ENCODE assay signal across 15 mouse cellular contexts in genomic region chr6:34406746-34407145, GRCm38 (mm10). TPM values are rescaled to one million over a fixed set of nuclear protein-coding genes. Genes with fewer than 3 reads are reported as not detected.
"Had no signal": no experiment of that assay in that cellular context is flagged by ENCODE, and none has a peak within 500 bp of the region (broad histone marks: within the 10 kb centered on the region; RNA-seq: fewer than 3 reads in every experiment).

No protein-coding gene starts in this region.

- DNase-seq: retina, postnatal 1 day; right cerebral cortex, adult 18-20 months; right cerebral cortex, postnatal 14 days; right cerebral cortex, postnatal 25 days; right cerebral cortex, postnatal 4 days; spleen, adult 18-20 months; thymus, adult 18-20 months; thymus, adult 2 months; thymus, postnatal 14 days; thymus, postnatal 25 days; thymus, postnatal 36 days; thymus, postnatal 4 days had no signal

RNA-seq across cellular contexts. Expression of gene Akr1b7, which starts 5.4 kb away (rescaled TPM):
- total RNA-seq: neutrophil, adult 5-6 weeks had no signal
- polyA plus RNA-seq: neural tube, embryonic 13.5 days; stomach, embryonic 14.5 days had no signal

RNA-seq across cellular contexts. Expression of gene Akr1b8, which starts 52.8 kb away (rescaled TPM):
- total RNA-seq: neutrophil, adult 5-6 weeks had no signal
